Mouse (Mus musculus): ENCODE measurements around the gene E130309D02Rik. TPM values are rescaled to one million over a fixed set of nuclear protein-coding genes. Genes with fewer than 3 reads are reported as not detected.
A peak's percentile ranks its signal among the peaks of the same experiment; 100 is the strongest.

Gene E130309D02Rik
- polyA plus RNA-seq, 1 experiment from 2014 or later, result 47.9 TPM

GRCm38 (mm10) chr5:143261636-143262035 lies 53.5 kb downstream of the E130309D02Rik start:
- no peak overlapping the region for H3K4me2 ChIP-seq (replicated peaks)
- 90% methylated on average over 8 of the region's 8 CpGs for WGBS
- peaks cover 62% of the 10 kb centered on the region for H3K36me3 ChIP-seq
- no peaks in the 10 kb centered on the region for H3K4me1 ChIP-seq
- no peak for ATAC-seq (replicated peaks)
- H3K27me3 ChIP-seq, result peaks cover 8% of the 10 kb centered on the region
- no peak overlapping the region for H3K4me3 ChIP-seq
- H3K27ac ChIP-seq (replicated peaks), result no peak overlapping the region
- H3K9ac ChIP-seq (replicated peaks), result no peak overlapping the region
- H3K9me3 ChIP-seq, result no peaks in the 10 kb centered on the region

GRCm38 (mm10) chr5:143255802-143256201 lies 59.4 kb downstream of the E130309D02Rik start:
- no peak overlapping the region for H3K4me3 ChIP-seq

DNA sequence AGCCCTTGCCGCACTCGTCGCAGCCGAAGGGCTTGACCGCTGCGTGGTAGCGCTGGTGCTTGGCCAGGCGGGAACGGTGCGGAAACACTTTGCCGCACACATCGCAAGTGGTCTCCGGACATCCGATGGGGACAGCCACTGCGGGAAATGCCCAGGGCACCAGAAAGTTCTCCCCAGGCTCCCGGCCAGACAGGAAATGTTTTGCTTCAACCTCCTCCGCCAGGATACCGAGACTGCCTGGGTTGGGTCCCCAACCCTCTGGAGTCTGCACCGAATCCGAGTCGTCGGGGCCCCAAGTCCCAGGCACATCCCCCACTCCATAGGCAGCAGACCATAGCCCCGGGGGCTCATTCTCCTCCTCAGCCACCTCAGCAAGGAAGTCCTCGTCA lies 60.0 kb downstream of the E130309D02Rik start:
- H3K4me3 ChIP-seq, result 0 out of 2 replicates have a peak overlapping the region, but pooled peaks have one; percentile 6
- peaks cover 59% of the 10 kb centered on the region for H3K36me3 ChIP-seq
- no peak for ATAC-seq (replicated peaks)
- H3K9me3 ChIP-seq, result no peaks in the 10 kb centered on the region
- no peak overlapping the region for H3K9ac ChIP-seq (replicated peaks)
- H3K4me1 ChIP-seq, result peaks cover 20% of the 10 kb centered on the region
- H3K27ac ChIP-seq (replicated peaks), result no peak overlapping the region
- peaks cover 40% of the 10 kb centered on the region for H3K27me3 ChIP-seq
- no peak overlapping the region for H3K4me2 ChIP-seq (replicated peaks)
- 28% methylated on average over 24 of the region's 24 CpGs for WGBS

More at GRCm38 (mm10) chr5:143255802-143256201, 59.4 kb downstream of the E130309D02Rik start:
- H3K27ac ChIP-seq (replicated peaks), result no peak overlapping the region
- 92% methylated on average over 5 of the region's 5 CpGs for WGBS
- no peak overlapping the region for H3K9ac ChIP-seq (replicated peaks)
- H3K9me3 ChIP-seq, result no peaks in the 10 kb centered on the region
- no peak overlapping the region for H3K4me2 ChIP-seq (replicated peaks)
- H3K36me3 ChIP-seq, result peaks cover 65% of the 10 kb centered on the region
- H3K4me1 ChIP-seq, result peaks cover 20% of the 10 kb centered on the region
- no peak for ATAC-seq (replicated peaks)
- H3K27me3 ChIP-seq, result peaks cover 40% of the 10 kb centered on the region

- Histone ChIP-seq H3K4me2 (replicated peaks) (peak overlapping the region; percentile 53; the same call in 1 of the 2 replicates), H3K27ac (replicated peaks) (no peak overlapping the region), H3K4me3 (peak overlapping the region; percentile 35; the same call in 1 of the 2 replicates), H3K27me3 (peaks cover 40% of the 10 kb centered on the region), H3K9ac (replicated peaks) (no peak overlapping the region), H3K4me1 (peaks cover 20% of the 10 kb centered on the region), H3K36me3 (peaks cover 58% of the 10 kb centered on the region), H3K9me3 (no peaks in the 10 kb centered on the region)
- WGBS, result 24% methylated on average over 66 of the region's 66 CpGs
- no peak for ATAC-seq (replicated peaks)
Measured at GRCm38 (mm10) chr5:143254487-143255130, 60.6 kb downstream of the E130309D02Rik start.

- peak overlapping the region; percentile 35 for H3K4me3 ChIP-seq
- WGBS, result 20% methylated on average over 79 of the region's 81 CpGs
- H3K9ac ChIP-seq (replicated peaks), result 0 out of 2 replicates have a peak overlapping the region, but pooled peaks have one; percentile 14
- peak overlapping the region; percentile 53 for H3K4me2 ChIP-seq (replicated peaks)
- H3K9me3 ChIP-seq, result no peaks in the 10 kb centered on the region
- peaks cover 57% of the 10 kb centered on the region for H3K36me3 ChIP-seq
- ATAC-seq (replicated peaks), result peak; percentile 42
- no peak overlapping the region for H3K27ac ChIP-seq (replicated peaks)
- peaks cover 20% of the 10 kb centered on the region for H3K4me1 ChIP-seq
- peaks cover 40% of the 10 kb centered on the region for H3K27me3 ChIP-seq
Measured at GRCm38 (mm10) chr5:143253881-143254486, 61.2 kb downstream of the E130309D02Rik start.

GRCm38 (mm10) chr5:143253186-143253880 lies 61.8 kb downstream of the E130309D02Rik start:
- ATAC-seq (replicated peaks), result peak; percentile 33
- H3K27me3 ChIP-seq, result peaks cover 40% of the 10 kb centered on the region
- H3K9me3 ChIP-seq, result no peaks in the 10 kb centered on the region
- peak overlapping the region; percentile 53 for H3K4me2 ChIP-seq (replicated peaks)
- H3K27ac ChIP-seq (replicated peaks), result no peak overlapping the region
- H3K36me3 ChIP-seq, result peaks cover 57% of the 10 kb centered on the region
- WGBS, result 10% methylated on average over 103 of the region's 103 CpGs
- peak overlapping the region; percentile 35 for H3K4me3 ChIP-seq
- 0 out of 2 replicates have a peak overlapping the region, but pooled peaks have one; percentile 14 for H3K9ac ChIP-seq (replicated peaks)
- peaks cover 20% of the 10 kb centered on the region for H3K4me1 ChIP-seq

DNA sequence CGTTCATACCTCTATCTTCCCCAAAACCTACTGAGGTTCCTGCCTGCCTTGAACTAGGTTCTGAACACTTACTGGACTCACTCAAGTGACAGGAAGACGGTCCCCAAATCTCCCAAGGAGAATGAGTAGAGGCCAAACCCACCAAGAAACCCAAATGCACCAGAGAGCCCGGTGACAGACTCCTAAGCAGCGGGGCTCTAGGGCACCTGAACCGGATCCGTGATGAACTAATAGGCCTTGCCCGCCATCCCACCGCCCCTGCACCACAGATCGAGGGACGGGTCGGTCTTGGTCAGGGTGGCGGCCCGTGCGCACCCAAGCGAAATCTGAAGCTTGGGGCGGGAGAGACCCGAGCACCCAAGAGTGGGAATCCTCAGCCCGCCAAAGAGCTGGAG lies 62.4 kb downstream of the E130309D02Rik start:
- Histone ChIP-seq H3K36me3 (peaks cover 62% of the 10 kb centered on the region), H3K4me3 (peak overlapping the region; percentile 35; the same call in 1 of the 2 replicates), H3K4me1 (peaks cover 20% of the 10 kb centered on the region), H3K9me3 (no peaks in the 10 kb centered on the region), H3K27ac (replicated peaks) (no peak overlapping the region), H3K9ac (replicated peaks) (no peak overlapping the region), H3K4me2 (replicated peaks) (no peak overlapping the region), H3K27me3 (peaks cover 40% of the 10 kb centered on the region)
- WGBS, result 50% methylated on average over 18 of the region's 18 CpGs
- ATAC-seq (replicated peaks), result no peak

- Histone ChIP-seq H3K27me3 (peaks cover 35% of the 10 kb centered on the region), H3K4me3 (no peak overlapping the region), H3K36me3 (peaks cover 67% of the 10 kb centered on the region), H3K4me2 (replicated peaks) (no peak overlapping the region), H3K4me1 (peaks cover 20% of the 10 kb centered on the region), H3K27ac (replicated peaks) (no peak overlapping the region), H3K9me3 (no peaks in the 10 kb centered on the region), H3K9ac (replicated peaks) (no peak overlapping the region)
- no peak for ATAC-seq (replicated peaks)
- 61% methylated on average over 6 of the region's 6 CpGs for WGBS
Measured at GRCm38 (mm10) chr5:143252039-143252438, 63.1 kb downstream of the E130309D02Rik start.

Other genes starting within 250 kb of the E130309D02Rik start
- gene Rnf216, start 202.4 kb downstream of the E130309D02Rik start, polyA plus RNA-seq (2015; fragmentation: Nextera tagmentation; extraction: Ambion mirVana), result 36.2 and 37.3 TPM in 2 replicates
- gene Olfr718-ps1, start 167.8 kb downstream of the E130309D02Rik start, polyA plus RNA-seq (2015; fragmentation: Nextera tagmentation; extraction: Ambion mirVana), result not detected in 2 replicates
- 16.2 and 17.5 TPM in 2 replicates for gene Rbak, start 134.6 kb downstream of the E130309D02Rik start, polyA plus RNA-seq (2015; fragmentation: Nextera tagmentation; extraction: Ambion mirVana)
- gene Spdye4b, start 134.3 kb downstream of the E130309D02Rik start, polyA plus RNA-seq (2015; fragmentation: Nextera tagmentation; extraction: Ambion mirVana), result not detected in 2 replicates
- gene Spdye4a, start 88.5 kb downstream of the E130309D02Rik start, polyA plus RNA-seq (2015; fragmentation: Nextera tagmentation; extraction: Ambion mirVana), result not detected in 2 replicates
- gene Zfp12, start 80.2 kb downstream of the E130309D02Rik start, polyA plus RNA-seq (2015; fragmentation: Nextera tagmentation; extraction: Ambion mirVana), result 27.1 and 28.8 TPM in 2 replicates
- 12.7 and 13.6 TPM in 2 replicates for gene Zfp316, start 45.3 kb downstream of the E130309D02Rik start, polyA plus RNA-seq (2015; fragmentation: Nextera tagmentation; extraction: Ambion mirVana)
- 0.08 TPM in 1 of 2 replicates, not detected in the other for gene Zfp853, start 21.7 kb downstream of the E130309D02Rik start, polyA plus RNA-seq (2015; fragmentation: Nextera tagmentation; extraction: Ambion mirVana)
- 73.5 and 75.0 TPM in 2 replicates for gene Zdhhc4, start 13.9 kb upstream of the E130309D02Rik start, polyA plus RNA-seq (2015; fragmentation: Nextera tagmentation; extraction: Ambion mirVana)
- 0.42 and 0.88 TPM in 2 replicates for gene Grid2ip, start 42.0 kb upstream of the E130309D02Rik start, polyA plus RNA-seq (2015; fragmentation: Nextera tagmentation; extraction: Ambion mirVana)
- gene Kdelr2, start 88.5 kb upstream of the E130309D02Rik start, polyA plus RNA-seq (2015; fragmentation: Nextera tagmentation; extraction: Ambion mirVana), result 117 and 128 TPM in 2 replicates
- 16.2 and 16.5 TPM in 2 replicates for gene Daglb, start 149.2 kb upstream of the E130309D02Rik start, polyA plus RNA-seq (2015; fragmentation: Nextera tagmentation; extraction: Ambion mirVana)
- gene Rac1, start 212.7 kb upstream of the E130309D02Rik start, polyA plus RNA-seq (2015; fragmentation: Nextera tagmentation; extraction: Ambion mirVana), result 396 and 402 TPM in 2 replicates